Mouse (Mus musculus): Measurements from ENCODE around the gene C2cd2. TPM values are rescaled to one million over a fixed set of nuclear protein-coding genes. Genes with fewer than 3 reads are reported as not detected.

The C2cd2 gene
- total and polyA plus RNA-seq, 3 experiments = 7.7 to 14.5 (median 11.2) TPM

GRCm38 (mm10) chr16:97957626-97958025 lies 4.8 kb downstream of the C2cd2 start:
- no peaks in the 10 kb centered on the region for H3K27me3 ChIP-seq (replicated peaks)
- H3K27ac ChIP-seq (ENCODE audit: insufficient read depth, low read depth) = no peak overlapping the region
- TF ChIP-seq ZKSCAN1 (IDR thresholded peaks at IDR 0.05; ENCODE audit: borderline replicate concordance, low read depth, low read length) (no peak), MAZ (IDR thresholded peaks at IDR 0.05; ENCODE audit: low read depth, low read length) (no peak), POLR2A (IDR thresholded peaks at IDR 0.05; ENCODE audit: low read depth, low read length) (no peak), MXI1 (IDR thresholded peaks at IDR 0.05; ENCODE audit: low read depth, low read length) (no peak), RAD21 (IDR thresholded peaks at IDR 0.05; ENCODE audit: low read depth, low read length) (no peak), CHD1 (IDR thresholded peaks at IDR 0.05; ENCODE audit: low read depth, low read length) (no peak), NELFE (IDR thresholded peaks at IDR 0.05; ENCODE audit: low read depth, low read length) (no peak), JUND (conservative IDR thresholded peaks at IDR 0.05; ENCODE audit: low read depth, low read length) (no peak), ELF1 (IDR thresholded peaks at IDR 0.05; ENCODE audit: low read depth, low read length) (no peak), SIN3A (IDR thresholded peaks at IDR 0.05; ENCODE audit: low read length) (no peak)
- peaks cover 6 to 40% of the 10 kb centered on the region in 2 experiments for H3K4me1 ChIP-seq (ENCODE audit: control insufficient read depth in 1 of 2, insufficient read depth in 2 of 2)
- peaks cover 34 to 66% of the 10 kb centered on the region in 2 experiments for H3K36me3 ChIP-seq (replicated peaks in 1 of 2; ENCODE audit: control insufficient read depth in 1 of 2, insufficient read depth in 1 of 2, low read length in 1 of 2)
- in situ Hi-C loops (cut with MboI; ENCODE audit: low pct_ligation_motif_present, low pct_unique_long_range_greater_than_20kb, low sequenced_read_pairs) (no loop called here), dilution Hi-C loops (cut with MboI; ENCODE audit: extremely low pct_ligation_motif_present, extremely low pct_unique_long_range_greater_than_20kb, low sequenced_read_pairs) (no loop called here)
- H3K79me2 ChIP-seq (replicated peaks; ENCODE audit: control insufficient read depth, extremely low read depth, insufficient read depth, poor library complexity, severe bottlenecking) = peaks cover 17% of the 10 kb centered on the region
- DNase-seq (ENCODE audit: extremely low read depth) = no peak
- no peak overlapping the region for H3K4me2 ChIP-seq (ENCODE audit: insufficient read depth, low read depth, poor library complexity, severe bottlenecking)
- no peaks in the 10 kb centered on the region for H3K9me3 ChIP-seq (replicated peaks; ENCODE audit: low read length)
- no peak overlapping the region for H3K9ac ChIP-seq (ENCODE audit: insufficient read depth, low read depth)
- no peak overlapping the region for H3K4me3 ChIP-seq (replicated peaks in 1 of 3; ENCODE audit: low read depth in 2 of 3, low read length in 2 of 3, poor library complexity in 1 of 3)

- Histone ChIP-seq H3K4me3 (replicated peaks in 1 of 3; ENCODE audit: low read depth in 2 of 3, low read length in 2 of 3, poor library complexity in 1 of 3) (no peak overlapping the region), H3K9me3 (replicated peaks; ENCODE audit: low read length) (no peaks in the 10 kb centered on the region), H3K36me3 (replicated peaks in 1 of 2; ENCODE audit: control insufficient read depth in 1 of 2, insufficient read depth in 1 of 2, low read length in 1 of 2) (peaks cover 50 to 82% of the 10 kb centered on the region in 2 experiments), H3K4me1 (ENCODE audit: control insufficient read depth in 1 of 2, insufficient read depth in 2 of 2) (peaks cover 6 to 36% of the 10 kb centered on the region in 2 experiments), H3K27me3 (replicated peaks) (no peaks in the 10 kb centered on the region), H3K4me2 (ENCODE audit: insufficient read depth, low read depth, poor library complexity, severe bottlenecking) (no peak overlapping the region), H3K79me2 (replicated peaks; ENCODE audit: control insufficient read depth, extremely low read depth, insufficient read depth, poor library complexity, severe bottlenecking) (peaks cover 17% of the 10 kb centered on the region), H3K27ac (ENCODE audit: insufficient read depth, low read depth) (no peak overlapping the region), H3K9ac (ENCODE audit: insufficient read depth, low read depth) (no peak overlapping the region)
- in situ Hi-C loops (cut with MboI; ENCODE audit: low pct_ligation_motif_present, low pct_unique_long_range_greater_than_20kb, low sequenced_read_pairs) = no loop called here
- no peak for DNase-seq (ENCODE audit: extremely low read depth)
- TF ChIP-seq TBP (conservative IDR thresholded peaks at IDR 0.05; ENCODE audit: low read depth, low read length) = no peak
- TF ChIP-seq GABPA (IDR thresholded peaks at IDR 0.05; ENCODE audit: insufficient replicate concordance, low read depth, low read length) = no peak
- no peak for TF ChIP-seq POLR2AphosphoS2 (IDR thresholded peaks at IDR 0.05; ENCODE audit: low read depth, low read length)
- TF ChIP-seq CHD2 (IDR thresholded peaks at IDR 0.05; ENCODE audit: low read length) = no peak
- no peak for TF ChIP-seq RCOR1 (conservative IDR thresholded peaks at IDR 0.05; ENCODE audit: low read depth, low read length)
- dilution Hi-C loops (cut with MboI; ENCODE audit: extremely low pct_ligation_motif_present, extremely low pct_unique_long_range_greater_than_20kb, low sequenced_read_pairs) = no loop called here
These were observed 6.4 kb downstream of the C2cd2 start for GRCm38 (mm10) chr16:97956011-97956410.

GRCm38 (mm10) chr16:97953300-97953699 lies 9.1 kb downstream of the C2cd2 start:
- Histone ChIP-seq H3K4me2 (ENCODE audit: insufficient read depth, low read depth, poor library complexity, severe bottlenecking) (no peak overlapping the region), H3K9ac (ENCODE audit: insufficient read depth, low read depth) (no peak overlapping the region), H3K36me3 (replicated peaks in 1 of 2; ENCODE audit: control insufficient read depth in 1 of 2, insufficient read depth in 1 of 2, low read length in 1 of 2) (peaks cover 65 to 92% of the 10 kb centered on the region in 2 experiments), H3K4me1 (ENCODE audit: control insufficient read depth in 1 of 2, insufficient read depth in 2 of 2) (peaks cover 7 to 18% of the 10 kb centered on the region in 2 experiments; a peak in 3 of 4 replicates), H3K9me3 (replicated peaks; ENCODE audit: low read length) (no peaks in the 10 kb centered on the region), H3K27me3 (replicated peaks) (no peaks in the 10 kb centered on the region), H3K79me2 (replicated peaks; ENCODE audit: control insufficient read depth, extremely low read depth, insufficient read depth, poor library complexity, severe bottlenecking) (peaks cover 4% of the 10 kb centered on the region; the same call in 1 of the 2 replicates), H3K27ac (ENCODE audit: insufficient read depth, low read depth) (no peak overlapping the region), H3K4me3 (replicated peaks in 1 of 3; ENCODE audit: low read depth in 2 of 3, low read length in 2 of 3, poor library complexity in 1 of 3) (no peak overlapping the region)
- dilution Hi-C loops (cut with MboI; ENCODE audit: extremely low pct_ligation_motif_present, extremely low pct_unique_long_range_greater_than_20kb, low sequenced_read_pairs) = no loop called here
- DNase-seq (ENCODE audit: extremely low read depth) = no peak
- in situ Hi-C loops (cut with MboI; ENCODE audit: low pct_ligation_motif_present, low pct_unique_long_range_greater_than_20kb, low sequenced_read_pairs) = no loop called here
- TF ChIP-seq TCF12 (IDR thresholded peaks at IDR 0.05; ENCODE audit: low read depth, low read length) = no peak
- no peak for TF ChIP-seq CHD1 (IDR thresholded peaks at IDR 0.05; ENCODE audit: low read depth, low read length)
- no peak for TF ChIP-seq EP300 (IDR thresholded peaks at IDR 0.05; ENCODE audit: low read length)
- TF ChIP-seq CTCF (conservative IDR thresholded peaks at IDR 0.05 in 1 of 2, IDR thresholded peaks at IDR 0.05 in 1 of 2; ENCODE audit: low read depth in 2 of 2, low read length in 2 of 2) = no peak
- no peak for TF ChIP-seq JUN (IDR thresholded peaks at IDR 0.05; ENCODE audit: insufficient read depth, low read depth, low read length)
- TF ChIP-seq KAT2A (IDR thresholded peaks at IDR 0.05; ENCODE audit: insufficient replicate concordance, low read length) = no peak
- TF ChIP-seq UBTF (IDR thresholded peaks at IDR 0.05; ENCODE audit: low read depth, low read length) = no peak
- no peak for TF ChIP-seq ZKSCAN1 (IDR thresholded peaks at IDR 0.05; ENCODE audit: borderline replicate concordance, low read depth, low read length)
- TF ChIP-seq MXI1 (IDR thresholded peaks at IDR 0.05; ENCODE audit: low read depth, low read length) = no peak
- TF ChIP-seq RCOR1 (conservative IDR thresholded peaks at IDR 0.05; ENCODE audit: low read depth, low read length) = no peak
- TF ChIP-seq MYC (IDR thresholded peaks at IDR 0.05; ENCODE audit: low read depth, low read length) = no peak
- no peak for TF ChIP-seq ZNF384 (IDR thresholded peaks at IDR 0.05; ENCODE audit: low read depth, low read length)

Data from CH12.LX (cell line).